Mouse (Mus musculus): ENCODE results near the gene Flad1.
"Not testable (repeated sequence)": the region's sequence is repeated elsewhere in the genome, so short reads cannot be mapped to it uniquely, and the experiment has no call there.

Gene Flad1

DNA sequence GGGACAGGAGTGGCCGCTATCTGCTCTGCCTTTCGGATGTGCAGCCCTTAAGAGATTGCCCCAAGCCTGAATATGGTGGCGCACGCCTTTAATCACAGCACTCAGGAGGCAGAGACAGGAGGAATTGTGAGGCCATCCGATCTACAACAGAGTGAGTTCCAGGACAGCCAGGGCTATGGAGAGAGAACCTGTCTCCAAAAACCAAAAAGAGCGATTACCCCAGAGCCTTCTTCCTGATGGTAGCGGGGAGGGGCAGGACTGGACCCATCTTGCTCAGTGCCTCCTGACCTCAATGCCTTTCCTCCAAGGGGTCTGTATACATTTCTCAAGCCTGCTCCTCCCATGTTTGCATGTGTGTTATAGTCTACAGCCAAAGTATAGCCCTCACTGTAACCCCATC lies 17.4 kb upstream of the Flad1 start:
- not testable (repeated sequence) for DNase-seq (ENCODE audit: low read depth, low spot score)

DNA sequence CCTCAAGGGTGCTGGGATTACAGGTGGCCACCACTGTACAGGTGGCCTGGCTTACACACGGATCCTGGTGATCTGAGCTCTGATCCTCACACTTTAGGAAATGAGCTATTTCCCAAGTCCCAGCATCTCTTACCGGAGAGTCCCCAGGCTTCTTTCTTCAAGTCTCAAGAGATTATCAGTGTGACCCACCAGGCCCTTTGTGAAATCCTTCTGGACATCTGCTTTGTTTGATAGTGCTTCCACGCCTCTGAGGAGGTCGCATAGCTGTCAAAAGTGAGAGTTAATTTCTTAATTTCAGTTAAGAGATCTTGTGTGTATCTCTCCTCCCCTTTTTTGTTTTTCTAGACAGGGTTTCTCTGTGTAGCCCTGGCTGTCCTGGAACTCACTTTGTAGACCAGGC lies 14.2 kb upstream of the Flad1 start:
- DNase-seq (ENCODE audit: low read depth, low spot score), result no peak

DNA sequence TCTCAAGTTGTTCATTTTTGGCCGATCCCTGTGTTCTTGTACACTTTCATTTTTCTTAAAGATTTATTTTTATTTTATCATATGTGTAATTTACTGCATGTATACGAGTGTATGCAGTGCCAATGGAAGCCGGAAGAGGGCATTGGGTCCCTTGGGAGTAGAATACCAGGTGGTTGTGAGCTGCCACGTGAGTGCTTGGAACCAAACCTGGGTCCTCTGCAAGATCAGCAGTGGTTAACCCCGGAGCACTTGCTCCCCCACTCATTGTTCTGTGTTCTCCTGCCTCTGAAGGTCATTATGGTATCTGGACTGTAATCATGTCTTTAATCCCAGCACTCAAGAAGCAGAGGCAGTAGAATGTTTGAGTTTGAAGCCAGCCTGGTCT lies 13.5 kb upstream of the Flad1 start:
- DNase-seq (ENCODE audit: low read depth, low spot score), result no peak

DNA sequence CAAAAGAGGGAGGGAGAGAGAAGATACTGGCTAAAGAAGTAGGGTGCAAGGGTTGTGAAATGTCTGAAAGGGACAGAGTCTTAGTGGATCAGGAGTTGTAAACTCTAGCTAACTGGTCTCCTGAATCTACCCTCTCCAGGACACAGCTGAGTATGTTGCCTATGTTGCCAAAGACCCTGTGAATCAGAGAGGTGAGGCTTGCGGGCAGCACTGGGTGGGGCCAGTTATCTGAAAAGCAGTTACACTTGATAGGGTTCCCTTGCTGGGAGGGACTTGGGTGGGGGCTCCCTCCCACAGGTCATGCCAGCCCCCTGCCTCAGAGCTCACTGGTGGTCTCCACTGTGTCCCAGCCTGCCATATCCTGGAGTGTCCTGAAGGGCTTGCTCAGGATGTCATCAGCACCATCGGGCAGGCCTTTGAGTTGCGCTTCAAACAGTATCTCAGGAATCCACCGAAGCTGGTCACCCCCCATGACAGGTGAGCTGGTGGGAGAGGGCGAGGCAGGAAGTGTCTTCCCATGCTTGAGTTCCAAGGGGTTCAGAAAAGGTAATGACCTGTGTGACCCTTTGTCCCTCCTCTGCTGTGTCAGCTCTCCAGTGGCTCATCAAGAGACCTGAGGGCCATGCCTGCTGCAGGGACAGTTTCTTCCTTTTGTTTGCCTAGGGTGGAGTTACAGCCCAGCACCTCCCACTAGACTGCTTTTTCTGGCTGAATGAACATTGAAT lies 12.9 kb upstream of the Flad1 start:
- DNase-seq (ENCODE audit: low read depth, low spot score), result no peak

DNA sequence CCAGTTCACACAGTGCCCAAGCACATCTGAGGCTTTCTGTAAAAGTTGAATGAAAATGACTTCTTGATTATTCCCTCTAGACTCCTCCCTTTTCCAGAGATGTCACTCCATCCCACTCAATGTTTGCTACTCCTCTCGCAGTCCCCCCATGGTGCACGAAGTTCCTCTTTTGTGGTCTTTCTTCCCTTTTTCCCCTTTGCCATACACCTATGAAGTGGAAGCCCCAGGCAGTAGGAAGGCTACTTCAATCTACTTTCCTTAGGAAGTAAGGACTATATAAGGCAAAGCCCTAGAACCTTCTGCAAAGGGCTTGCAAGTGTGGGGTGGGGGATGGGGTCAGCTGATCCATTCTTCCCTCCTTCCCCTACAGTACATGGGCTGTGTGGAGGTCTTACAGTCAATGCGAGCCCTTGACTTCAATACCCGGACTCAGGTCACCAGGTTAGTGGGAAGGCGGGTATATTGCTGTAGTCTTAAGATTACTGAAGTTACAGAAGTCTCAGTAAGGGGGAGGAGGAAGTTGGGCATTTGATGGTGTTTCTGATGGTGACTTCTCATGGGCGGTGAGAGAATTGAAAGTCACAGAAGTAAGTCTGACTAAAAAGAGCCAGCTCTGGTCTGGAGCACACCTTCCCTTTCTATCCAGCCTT lies 11.0 kb upstream of the Flad1 start:
- no peak for DNase-seq (ENCODE audit: low read depth, low spot score)

DNA sequence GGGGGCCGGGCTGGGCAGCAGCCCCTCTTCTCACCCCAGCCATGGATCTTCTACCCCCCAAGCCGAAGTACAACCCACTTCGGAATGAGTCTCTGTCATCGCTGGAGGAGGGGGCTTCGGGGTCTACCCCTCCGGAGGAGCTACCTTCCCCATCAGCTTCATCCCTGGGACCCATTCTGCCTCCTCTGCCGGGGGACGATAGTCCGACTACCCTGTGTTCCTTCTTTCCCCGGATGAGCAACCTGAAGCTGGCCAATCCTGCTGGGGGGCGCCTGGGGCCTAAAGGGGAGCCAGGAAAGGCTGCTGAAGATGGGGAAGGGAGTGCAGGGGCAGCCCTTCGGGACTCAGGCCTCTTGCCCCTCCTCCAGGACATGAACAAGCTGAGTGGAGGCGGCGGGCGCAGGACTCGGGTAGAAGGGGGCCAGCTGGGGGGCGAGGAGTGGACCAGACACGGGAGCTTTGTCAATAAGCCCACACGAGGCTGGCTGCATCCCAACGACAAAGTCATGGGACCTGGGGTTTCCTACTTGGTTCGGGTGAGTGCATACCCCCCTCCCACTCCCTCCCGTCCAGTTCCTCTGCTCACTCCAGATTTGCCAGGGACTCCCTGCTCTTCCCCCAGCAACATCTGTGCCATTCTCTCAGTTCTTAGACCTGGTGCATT lies 10.3 kb upstream of the Flad1 start:
- DNase-seq (ENCODE audit: low read depth, low spot score), result peak; percentile 46

DNA sequence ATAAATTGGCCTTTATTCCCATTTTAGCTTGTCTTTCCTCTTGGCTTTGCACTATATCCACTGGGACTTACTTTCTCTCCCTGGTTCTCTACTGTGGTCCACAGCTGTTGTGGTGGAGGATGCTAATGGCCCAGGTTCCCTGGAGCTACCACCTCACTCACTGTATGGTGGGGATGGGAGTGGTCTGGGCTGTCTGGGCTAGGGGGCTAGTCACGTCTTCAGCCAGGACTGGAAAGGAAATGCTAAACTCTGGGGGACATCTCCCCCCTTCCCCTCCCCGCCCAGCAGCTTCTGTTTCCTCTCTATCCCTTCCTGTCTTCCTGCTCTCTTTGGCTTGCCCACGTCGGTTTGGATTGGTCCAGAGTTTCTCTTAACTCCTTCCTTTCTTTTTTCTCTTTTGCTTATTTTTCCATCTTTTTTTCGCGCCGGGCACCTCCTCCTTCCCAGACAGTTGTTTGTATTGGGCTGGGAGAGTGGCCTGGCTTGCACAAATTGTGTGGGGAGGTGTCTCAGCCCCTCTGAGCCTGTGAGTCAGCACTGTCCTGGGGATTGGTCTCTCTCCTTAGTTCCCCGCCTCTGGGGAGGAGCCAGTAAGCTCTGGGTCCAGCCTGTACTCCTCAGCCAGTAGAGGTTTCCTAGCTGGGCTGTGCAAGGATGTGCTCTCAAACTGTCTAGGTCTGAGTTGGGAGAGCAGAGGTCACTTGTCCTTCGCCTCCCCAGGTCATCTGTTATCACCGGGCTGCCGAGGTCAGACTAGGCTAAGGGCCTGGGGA lies 9.5 kb upstream of the Flad1 start:
- peak; percentile 100 for DNase-seq (ENCODE audit: low read depth, low spot score)

DNA sequence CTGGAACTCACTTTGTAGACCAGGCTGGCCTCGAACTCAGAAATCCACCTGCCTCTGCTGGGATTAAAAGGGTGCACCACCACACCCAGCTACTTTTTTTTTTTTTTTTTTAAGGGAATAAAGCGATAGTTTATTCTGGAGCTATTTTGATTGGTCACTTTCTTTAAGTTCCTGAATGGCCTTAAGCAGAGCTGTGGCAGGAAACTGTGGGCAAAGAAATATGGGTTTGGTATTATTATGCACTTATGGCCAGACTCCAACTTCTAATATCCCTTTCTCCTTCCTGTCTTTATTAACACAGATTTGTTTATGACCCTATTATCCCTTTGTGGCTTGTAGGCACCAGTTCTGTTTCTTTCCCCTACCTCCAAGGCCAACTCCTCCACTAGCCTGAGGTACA lies 8.8 kb upstream of the Flad1 start:
- DNase-seq (ENCODE audit: low read depth, low spot score), result peak; percentile 59

DNA sequence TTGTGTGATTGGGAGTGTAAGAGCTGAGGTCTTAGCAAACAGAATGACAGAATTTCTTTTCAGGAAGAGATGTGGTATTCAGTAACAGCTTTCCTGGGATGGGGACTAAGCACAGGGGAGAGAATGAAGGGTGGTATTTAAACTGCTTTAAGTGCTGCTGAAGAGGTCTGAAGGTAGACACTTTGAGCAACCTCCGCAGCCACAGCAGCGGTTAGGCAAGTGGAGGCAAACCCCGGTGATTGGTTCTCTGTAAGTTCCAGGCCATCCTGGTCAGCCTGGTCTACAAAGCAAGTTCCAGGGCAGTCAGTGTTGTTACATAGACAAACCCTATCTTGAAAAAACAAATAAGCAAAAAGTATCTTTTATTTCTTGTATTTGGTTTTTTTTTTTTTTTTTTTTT lies 8.3 kb upstream of the Flad1 start:
- no peak for DNase-seq (ENCODE audit: low read depth, low spot score)

DNA sequence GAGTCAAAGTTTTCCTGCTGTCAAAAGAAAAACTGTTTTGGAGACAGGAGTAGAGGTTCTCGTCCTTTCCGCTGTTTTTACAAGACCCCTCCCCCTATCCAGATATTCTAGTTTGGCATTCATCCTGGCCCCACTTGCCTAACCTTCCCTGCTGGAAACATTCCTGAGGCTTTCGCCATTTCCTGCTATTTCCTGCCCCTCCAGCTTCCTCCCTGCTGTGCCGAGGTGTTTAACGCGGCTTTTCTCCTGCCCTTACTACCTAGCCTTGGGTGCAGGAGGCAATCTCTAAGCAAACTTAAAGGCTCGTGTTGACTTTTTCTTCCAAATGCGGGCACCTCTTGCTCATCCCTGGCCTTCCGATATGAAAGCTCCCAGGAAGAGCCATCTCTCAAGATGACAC lies 7.9 kb upstream of the Flad1 start:
- DNase-seq (ENCODE audit: low read depth, low spot score), result peak; percentile 91

DNA sequence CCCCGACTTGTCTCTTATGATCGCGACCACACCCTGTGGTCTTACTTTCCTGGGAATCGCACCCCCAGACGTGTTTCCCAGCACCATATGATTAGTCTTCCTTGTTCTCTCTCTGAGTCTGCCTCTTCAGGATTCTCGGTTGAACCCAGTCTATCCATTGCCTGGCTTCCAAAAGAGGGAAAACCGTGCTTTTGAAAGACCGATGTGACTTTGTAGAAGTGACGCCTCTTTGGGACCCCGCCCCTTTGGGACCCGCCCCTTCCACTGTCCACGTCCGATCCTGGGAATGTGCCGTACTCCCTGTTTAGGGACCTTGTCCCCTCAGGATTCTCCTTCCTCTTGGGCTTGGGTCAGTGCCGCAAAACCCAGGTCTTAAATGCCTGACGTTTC lies 7.2 kb upstream of the Flad1 start:
- DNase-seq (ENCODE audit: low read depth, low spot score), result peak; percentile 95

DNA sequence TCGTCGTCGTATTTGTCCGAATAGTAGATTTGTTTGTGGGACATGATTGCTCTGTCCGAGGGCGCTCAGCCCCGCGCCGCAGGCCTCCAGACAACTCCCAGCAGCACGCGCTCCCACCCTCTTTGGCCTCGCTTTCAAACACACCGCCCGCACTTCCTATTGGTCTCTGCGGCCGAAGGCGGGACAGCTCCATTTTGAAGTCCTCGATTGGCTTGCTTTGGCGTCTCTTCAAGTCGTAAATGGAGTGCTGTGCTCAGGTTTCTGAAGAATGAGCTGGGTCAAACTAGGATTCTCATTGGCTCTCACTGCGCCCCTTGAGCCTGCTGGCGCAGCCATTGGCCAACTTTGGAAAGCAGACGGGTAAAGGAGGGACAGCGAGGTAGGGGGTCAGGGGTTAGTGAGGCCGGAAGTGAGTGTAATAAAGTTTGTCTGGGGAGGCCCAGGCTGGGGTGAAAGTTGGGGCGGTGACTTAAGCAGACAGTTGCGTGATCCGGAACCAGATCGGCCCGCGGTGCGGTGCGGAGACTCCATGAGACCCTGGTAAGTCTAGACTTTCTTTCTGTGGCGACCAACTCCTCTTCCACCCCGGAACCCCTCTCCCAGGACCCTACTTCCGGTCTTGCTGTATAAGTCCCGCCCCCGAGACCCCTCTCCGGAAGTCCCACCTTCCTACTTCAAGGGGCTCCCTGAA lies 6.6 kb upstream of the Flad1 start, which contains the start of the genes Cks1b and Shc1:
Cks1b (minus strand) TSS at position 214 of the 691 bp plus-strand sequence.
Shc1 (plus strand) TSS at position 274 of the 691 bp plus-strand sequence.
- DNase-seq (ENCODE audit: low read depth, low spot score), result peak; percentile 100

DNA sequence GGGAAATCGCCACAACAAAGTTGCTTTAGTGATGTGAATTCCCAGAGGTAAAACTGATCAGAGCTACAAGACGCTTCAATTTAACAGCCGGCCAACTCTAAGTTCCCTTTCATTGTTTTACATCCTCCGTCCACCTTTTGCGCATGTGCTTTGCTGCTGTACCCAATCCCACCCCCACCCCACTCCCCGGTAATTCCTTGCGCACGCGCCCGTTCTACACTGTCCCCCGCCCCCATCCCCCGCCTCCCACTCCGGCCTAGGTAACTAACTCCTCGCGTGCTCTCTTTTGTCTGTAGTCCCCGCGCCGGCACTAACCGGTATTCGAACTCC lies 6.1 kb upstream of the Flad1 start:
- peak; percentile 81 for DNase-seq (ENCODE audit: low read depth, low spot score)

DNA sequence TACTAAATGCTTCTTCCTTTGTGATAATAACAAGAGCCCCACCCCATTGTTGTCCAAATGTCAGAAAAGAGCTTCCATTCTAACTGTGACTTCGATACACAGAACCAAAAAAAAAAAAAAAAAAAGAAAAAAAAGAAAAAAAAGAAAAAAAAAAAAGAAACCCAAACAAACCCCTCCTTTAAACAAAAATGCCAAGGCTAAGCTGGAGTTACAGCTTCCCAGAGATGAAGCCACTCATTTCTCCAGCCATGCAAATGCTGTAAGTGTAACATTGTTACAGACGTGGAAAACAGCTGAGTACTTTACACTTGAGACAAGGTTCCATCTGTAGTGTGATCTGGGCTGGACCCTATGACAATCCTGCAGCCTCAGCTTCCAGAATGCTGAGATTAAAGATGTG lies 5.5 kb upstream of the Flad1 start:
- DNase-seq (ENCODE audit: low read depth, low spot score), result no peak

DNA sequence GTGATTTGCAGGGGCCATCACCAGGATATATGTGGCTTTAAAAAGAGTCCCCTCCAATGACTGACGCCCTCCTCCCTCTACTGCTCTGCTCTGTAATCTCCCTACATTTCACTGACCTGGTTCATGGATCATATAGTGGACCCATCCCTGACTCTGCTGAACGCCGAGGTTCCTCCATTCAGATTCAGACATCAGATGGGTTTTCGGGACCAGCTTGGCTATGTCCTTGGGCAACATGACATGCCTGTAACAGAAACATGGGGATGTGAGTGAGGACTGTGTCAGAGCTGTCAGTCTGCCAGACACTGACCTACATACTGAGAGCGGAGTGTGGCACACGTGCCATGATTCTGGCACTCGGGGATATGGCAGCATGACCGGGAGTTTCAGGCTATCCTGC lies 4.5 kb upstream of the Flad1 start:
- DNase-seq (ENCODE audit: low read depth, low spot score), result no peak

DNA sequence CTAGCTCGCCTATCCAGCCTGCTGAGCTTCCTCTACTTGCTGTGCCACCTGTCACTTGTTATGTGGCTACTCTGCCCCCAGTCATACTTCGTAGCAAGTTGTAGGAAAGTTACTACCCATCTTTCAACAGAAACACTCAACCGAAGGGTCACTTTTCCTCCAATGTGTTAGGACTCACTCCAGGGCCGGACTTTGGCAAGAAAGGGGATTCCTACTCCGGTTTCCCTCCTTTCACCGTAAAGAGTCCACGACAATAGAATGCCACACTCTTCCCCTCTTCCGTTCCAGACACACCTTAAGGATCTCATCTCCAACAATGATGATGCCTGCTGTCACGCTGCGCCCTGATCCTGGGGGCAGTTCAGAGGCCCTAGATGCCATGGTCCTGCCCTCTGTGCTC lies 806 bp downstream of the Flad1 start:
- no peak for DNase-seq (ENCODE audit: low read depth, low spot score)

DNA sequence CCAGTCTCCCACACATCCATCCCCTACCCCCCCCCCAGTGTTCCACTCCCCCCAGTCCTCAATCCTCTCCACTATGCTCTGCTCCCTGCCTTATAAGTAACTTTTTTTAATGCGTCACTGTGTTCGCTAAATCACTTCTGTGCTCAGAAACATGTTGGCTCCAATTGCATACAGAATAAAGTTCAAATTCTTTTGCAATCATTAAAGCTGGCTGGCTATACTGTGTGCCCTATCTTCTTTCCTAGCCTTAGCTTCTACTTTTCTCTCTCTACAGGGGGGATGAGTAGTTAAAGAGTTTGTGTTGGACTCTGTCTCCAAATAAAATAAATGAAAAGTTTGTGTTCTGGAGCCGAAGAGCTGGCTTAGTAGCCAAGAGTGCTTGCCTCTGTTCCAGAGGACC lies 2.0 kb downstream of the Flad1 start:
- no peak for DNase-seq (ENCODE audit: low read depth, low spot score)

DNA sequence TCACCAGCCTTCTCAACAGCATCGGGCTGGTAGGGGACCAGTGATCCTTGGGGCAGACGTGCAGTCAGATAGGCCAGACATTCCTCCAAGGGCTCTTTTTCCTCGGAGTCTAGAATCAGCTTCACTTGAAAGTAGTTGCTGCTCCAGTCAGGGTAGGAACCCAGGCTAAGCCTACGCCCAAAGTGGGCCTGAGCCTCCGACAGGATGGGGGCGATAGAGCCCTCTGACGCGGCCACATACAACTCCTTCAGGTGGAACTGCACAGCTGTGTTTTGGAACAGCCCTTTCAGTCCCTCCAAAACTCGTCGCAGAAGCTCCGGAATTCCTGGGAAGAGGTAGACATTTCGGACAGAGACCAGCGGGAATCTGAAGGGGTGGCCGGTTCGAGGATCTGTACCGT lies 3.2 kb downstream of the Flad1 start:
- no peak for DNase-seq (ENCODE audit: low read depth, low spot score)

DNA sequence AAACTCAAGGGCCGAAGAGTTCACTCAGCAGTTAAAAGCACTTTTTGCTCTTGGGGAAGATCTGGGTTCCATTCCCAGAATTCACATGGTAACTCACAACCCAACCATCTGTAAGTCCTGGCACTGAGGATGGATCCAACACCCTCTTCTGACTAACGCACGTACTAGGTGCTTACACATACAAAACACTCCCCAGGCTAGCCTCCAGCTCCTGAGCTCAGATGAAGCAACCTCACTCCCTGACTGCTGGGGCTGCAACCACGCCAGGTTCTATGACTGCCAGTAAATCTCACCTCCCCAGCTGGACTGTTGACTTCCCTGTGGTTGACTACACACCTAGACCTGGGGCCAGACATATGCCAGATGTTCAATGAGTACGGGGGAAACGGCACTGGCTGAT lies 4.8 kb downstream of the Flad1 start:
- DNase-seq (ENCODE audit: low read depth, low spot score), result no peak

DNA sequence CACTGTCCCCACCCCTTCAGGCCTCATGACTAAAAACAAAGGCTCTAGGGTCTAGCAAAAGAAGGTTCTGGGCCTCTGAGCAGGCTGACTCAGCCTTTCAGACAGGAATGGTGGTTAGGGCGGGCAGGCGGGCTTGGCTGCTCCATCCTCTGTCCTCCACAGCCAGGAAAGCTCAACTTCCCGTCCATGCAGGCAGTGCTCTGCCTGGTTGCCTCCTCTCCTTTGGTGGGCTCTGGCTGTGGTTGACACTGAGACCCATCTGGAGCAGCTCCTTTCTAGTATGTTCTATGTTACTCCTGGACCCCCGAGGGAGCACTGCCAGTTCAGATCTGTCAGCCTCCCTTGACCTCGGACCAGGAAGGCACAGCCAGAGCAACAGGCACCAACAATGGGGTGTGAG lies 9.0 kb downstream of the Flad1 start, which contains the start of gene Lenep:
Lenep (minus strand) TSS at position 101 of the 400 bp plus-strand sequence.
- peak; percentile 44 for DNase-seq (ENCODE audit: low read depth, low spot score)

DNA sequence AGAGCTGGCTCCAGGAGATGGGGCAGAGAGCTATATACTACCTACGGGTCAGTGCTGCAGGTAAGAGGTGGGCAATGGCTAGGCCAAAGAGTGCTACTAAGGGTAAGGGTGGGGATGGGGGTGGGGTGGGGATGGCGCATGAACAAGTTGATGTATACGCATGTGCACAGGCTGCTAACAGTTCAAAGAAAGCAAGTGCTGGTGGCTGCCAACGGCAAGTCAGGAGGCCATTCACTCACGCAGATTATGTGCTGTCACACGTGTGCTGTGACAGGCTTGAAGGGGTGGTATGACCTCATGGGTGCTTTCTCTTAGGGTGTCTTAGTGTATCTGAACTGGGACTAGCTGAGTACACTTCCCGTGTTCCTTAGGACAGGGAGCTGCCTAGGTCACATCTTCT lies 10.3 kb downstream of the Flad1 start:
- DNase-seq (ENCODE audit: low read depth, low spot score), result no peak

DNA sequence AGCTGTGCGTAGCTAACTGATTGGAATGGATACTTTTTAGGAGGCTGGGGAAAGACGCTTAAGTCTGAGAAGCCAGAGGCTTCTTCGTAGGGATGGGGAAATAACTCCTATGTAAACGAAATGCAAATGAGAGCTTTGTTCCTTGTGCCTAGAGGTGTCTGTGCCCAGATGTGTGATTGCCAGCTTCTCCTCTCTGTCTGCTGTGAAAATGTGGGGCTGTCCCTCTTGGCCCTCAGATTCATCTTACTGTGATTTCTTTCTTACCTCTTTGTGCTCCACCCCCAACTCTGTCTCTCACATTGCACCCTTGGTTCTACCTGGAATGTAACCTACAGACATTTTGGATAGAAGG lies 15.0 kb downstream of the Flad1 start:
- DNase-seq (ENCODE audit: low read depth, low spot score), result no peak

All from 3T3-L1 (cell line).